Mouse (Mus musculus) right cerebral cortex, postnatal 10 days (tissue): ENCODE results near the gene Lsm2.
"Not testable (repeated sequence)": the region's sequence is repeated elsewhere in the genome, so short reads cannot be mapped to it uniquely, and the experiment has no call there.

ENCODE experiments used
- DNase-seq, 2 experiments: peaks; one replicate each; pipeline ENCODE4 v3.0.0; 2021; ENCODE audit warnings: low spot score in 2 of 2

The Lsm2 gene

DNA sequence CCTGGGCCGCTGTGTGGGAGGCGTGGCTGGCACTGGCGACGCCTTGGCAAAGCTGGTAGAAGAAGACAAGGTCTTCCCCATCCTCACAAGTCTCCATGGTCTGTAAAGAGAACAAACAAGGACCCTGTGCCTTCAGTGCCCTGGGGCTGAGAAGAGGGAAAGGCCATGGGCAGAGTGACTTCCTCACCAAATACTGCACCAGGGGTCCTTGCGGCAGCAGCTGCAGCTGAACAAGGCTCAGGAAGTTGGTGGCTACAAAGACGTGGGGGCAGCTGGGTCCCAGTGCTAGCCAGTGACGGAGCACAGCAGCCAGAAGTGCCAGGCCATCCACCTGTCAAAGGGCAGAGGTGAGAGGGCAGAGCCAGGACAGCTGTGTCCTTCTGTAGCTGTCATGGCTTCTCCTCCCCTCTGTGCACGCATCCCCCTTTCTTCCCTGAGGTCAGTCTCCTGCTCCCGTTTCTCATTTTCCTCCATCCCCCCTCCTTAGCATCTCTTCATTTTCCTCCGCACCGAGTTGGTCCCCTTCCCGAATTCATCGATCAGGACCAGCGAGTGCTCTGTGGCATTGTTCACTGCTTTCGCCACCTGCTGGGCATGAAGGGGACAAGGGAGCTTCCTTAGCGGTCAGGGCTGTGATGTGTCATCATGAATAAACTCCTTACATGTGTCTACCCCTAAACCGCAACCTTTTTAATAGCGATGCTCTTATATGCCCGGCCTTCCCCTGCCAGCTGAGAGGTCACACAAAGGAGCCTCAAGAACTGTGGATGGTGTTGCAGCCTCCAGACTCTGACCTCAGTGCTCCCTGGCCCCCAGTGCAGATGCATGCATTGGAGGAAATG is 48.2 kb downstream of the Lsm2 start:
- DNase-seq: peak in 1 of 2 experiments; percentile 36

- DNase-seq: no peak
Measured at GRCm38 (mm10) chr17:35031272-35031671, 49.6 kb downstream of the Lsm2 start.

- DNase-seq: peak in 1 of 2 experiments; percentile 23
Measured at GRCm38 (mm10) chr17:35031880-35032279, 50.2 kb downstream of the Lsm2 start.

- DNase-seq: peak; percentile 19
Measured at GRCm38 (mm10) chr17:35032323-35032870, 50.7 kb downstream of the Lsm2 start.

DNA sequence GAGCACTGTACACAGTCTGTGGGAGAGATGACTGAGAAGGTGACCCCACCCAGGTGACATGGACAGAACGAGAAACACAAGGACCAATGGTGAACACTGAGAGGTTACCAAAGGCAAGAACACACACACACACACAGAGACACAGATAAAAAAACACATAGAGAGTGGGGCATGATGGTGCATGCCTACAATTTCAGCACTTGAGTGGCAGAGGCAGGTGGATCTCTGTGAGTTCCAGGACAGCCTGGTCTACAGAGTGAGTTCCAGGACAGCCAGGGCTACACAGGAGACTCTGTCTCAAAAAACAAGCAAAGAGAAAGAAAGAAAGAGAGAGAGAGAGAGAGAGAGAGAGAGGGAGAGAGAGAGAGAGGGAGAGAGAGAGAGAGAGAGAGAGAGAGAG is 52.0 kb downstream of the Lsm2 start:
- not testable (repeated sequence) for DNase-seq

- no peak for DNase-seq
Measured at GRCm38 (mm10) chr17:35034896-35035295, 53.2 kb downstream of the Lsm2 start.
